Mouse (Mus musculus): ENCODE data around the gene Psmd9. TPM values are rescaled to one million over a fixed set of nuclear protein-coding genes. Genes with fewer than 3 reads are reported as not detected.

Psmd9 gene
- total RNA-seq (2021) (10 to 100 TPM; 20.5 to 29.1 TPM), polyA plus RNA-seq (2012; rRNA removed) (17.9 and 22.6 TPM in 2 replicates)
- long read RNA-seq, transcript Psmd9-201 (6 exons, 2,597 nt): major isoform, 29 of 33 reads
- long read RNA-seq, partial matches to known transcripts: 0 of 33 reads
- long read RNA-seq, other reads (novel, unspliced or antisense): 4 of 33 reads

DNA sequence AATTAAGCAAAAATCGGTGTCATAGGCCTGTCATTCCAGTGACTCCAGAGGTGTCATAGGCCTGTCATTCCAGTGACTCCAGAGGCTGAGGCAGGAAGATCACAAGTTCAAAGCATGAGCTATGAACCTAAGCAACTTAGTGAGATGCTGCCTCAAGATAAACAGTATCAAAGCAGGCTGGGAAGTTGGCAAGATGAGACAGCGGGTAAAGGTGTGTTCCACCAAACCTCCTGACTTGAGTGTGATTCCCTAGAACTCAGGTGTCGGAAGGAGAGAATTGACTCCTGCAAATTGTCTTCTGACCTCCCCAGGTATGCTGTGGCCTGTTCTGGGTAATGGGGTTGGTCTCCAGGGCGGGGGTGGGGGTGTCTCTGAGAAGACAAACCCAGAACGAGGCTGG lies at the start of gene Psmd9:
Psmd9 (plus strand) TSS at position 130 of the 400 bp plus-strand sequence.
- no peak for DNase-seq

DNA sequence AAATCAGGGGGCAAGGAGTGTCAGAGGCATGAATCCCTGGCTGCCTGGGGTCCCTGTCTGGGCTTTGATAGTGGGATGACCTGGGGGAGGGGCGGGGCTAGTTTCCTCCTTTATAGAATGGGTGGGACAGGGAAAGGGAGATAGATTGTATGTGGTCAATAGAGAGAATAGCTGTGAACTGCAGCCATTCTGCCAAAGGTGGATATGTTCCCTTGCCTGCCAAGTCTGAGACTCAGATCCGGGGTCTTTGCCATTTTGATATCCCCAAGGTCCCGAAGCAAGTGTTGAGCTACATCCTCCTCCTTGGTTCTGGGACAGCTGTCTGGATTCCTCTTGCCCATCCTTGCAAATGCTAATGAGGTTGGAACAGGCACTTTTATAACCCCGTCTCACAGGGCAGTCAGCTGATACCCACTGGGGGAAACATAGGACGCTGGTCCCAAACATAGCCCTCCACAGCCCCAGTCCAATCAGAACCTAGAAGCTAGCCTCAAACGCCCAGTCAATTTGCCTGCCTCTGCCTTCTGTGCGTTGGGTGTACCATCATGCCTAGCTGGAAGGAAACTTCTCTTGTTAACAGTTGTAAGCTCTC lies 48.5 kb upstream of the Psmd9 start:
- no peak for DNase-seq

DNA sequence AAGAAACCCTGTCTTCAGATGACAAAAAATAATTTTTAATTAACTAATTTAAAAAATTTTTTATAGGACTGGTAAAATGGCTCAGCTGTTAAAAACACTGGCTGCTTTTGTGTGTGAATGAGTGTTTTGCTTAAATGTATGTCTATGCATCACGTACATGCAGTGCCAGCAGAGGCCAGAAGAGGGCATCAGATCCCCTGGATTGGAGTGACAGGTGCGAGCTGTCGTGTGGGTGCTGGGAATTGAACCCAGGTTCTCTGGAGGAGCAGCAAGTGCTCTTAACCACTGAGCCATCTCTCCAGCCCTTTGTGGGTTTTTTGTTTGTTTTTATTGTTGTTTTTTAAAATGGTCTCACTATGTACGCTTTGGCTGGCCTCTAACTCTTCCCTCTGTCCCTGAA lies 47.0 kb upstream of the Psmd9 start:
- DNase-seq: no peak

DNA sequence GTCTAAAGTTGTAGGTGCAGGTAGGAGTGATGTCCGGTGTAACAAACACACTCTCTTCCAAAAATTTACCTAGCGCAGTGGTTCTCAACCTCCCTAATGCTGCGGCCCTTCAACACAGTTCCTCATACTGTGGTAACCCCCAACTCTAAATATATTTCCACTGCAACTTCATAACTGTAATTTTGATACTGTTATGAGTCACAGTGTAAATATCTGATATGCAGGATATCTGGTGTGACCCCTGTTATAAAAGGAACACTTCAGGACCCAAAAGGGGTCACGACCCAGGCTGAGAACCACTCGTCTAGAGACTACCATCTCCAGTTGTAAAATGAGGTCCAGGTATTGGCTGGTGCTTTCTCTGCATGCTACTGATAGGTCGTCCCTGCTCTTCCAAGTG lies 44.1 kb upstream of the Psmd9 start:
- no peak for DNase-seq

DNA sequence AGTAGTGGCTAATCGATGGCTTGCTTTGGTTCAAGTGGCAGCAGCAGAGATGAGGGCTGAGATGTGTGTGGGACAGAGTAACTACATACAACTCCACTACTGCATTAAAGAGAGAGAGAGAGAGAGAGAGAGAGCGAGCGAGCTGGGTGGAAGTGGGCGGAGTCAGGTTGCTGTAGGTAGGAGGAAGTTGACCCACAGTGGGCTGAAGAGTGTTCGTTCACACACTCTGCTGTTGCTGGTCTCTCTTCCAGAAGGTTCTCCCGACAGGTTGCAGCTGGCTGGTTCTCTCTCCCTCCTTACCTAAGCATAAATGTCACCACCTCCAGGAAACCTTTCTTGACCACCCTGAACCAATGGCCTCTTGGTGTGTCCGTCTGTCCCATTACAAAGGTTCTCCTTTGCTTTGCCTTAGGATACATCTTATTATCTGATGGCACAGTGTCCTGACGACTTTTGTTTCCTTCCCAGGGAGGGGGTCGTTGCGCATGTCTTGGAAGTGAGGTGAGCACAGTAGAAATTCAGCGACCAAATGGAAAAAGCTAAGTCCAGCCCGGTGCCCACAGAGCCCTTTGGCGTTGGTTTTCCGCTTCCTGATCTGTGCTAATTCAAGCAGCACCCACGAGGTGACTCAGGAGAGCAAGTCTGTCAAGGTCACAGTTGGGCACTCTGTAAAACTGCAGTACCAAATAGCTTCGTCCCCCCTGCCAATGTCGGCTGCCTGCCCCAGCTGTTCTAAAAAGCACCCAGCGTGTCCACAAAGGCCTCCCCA lies 43.4 kb upstream of the Psmd9 start:
- peak; percentile 71 for DNase-seq

DNA sequence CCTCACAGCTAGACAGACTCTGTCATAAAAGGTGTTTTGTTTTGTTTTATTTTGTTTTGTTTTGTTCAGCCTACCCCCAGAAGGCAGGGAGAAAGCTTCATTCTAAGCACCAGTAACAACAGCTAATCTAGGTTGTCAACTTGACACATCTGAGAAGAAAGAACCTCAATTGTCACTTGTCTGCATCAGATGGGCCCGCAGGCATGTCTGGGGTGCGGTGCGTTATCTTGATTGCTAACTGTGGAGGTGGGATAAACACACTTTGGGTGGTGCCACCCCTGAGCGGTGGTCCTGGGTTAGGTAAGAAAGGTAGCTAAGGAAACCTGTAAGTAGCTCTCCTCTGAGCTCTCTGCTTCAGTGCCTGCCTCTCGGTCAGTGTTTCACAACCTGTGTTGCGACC lies 42.2 kb upstream of the Psmd9 start:
- no peak for DNase-seq

DNA sequence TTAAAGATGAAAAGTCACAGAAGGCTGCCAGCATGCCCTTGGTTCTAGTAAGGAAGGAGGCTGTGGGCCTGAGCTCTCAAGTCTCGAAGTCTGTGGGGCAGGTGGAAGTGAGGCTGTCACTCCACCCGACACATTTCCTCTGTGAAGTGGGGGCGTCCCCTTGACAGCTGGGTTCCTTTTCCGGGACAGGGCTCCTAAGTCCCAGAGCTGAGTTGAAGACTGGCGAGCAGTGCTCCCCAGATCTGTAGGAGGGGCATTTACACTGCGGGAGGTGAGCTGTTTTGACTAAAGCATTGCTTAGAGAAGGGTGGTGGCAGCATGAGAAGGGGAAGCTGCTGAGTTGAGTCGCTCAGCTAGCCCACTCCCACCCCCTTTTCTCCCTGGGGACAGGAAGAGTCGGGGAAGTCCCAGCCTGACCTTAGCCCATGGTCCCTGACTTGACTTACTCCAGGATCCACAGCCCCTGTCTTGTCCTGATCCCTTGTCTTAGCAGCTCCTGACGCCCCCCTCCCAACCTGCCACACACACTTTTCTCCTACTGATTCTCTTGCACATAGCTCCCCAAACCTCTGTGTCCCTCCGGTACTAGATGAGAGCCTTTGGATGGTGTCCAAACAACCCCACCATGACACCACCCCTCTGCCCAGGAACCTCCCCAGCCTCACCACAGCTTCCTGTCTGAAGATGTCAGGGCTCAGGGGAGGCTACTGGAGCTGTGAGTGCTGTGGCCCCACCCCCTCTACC lies 40.6 kb upstream of the Psmd9 start:
- no peak for DNase-seq

DNA sequence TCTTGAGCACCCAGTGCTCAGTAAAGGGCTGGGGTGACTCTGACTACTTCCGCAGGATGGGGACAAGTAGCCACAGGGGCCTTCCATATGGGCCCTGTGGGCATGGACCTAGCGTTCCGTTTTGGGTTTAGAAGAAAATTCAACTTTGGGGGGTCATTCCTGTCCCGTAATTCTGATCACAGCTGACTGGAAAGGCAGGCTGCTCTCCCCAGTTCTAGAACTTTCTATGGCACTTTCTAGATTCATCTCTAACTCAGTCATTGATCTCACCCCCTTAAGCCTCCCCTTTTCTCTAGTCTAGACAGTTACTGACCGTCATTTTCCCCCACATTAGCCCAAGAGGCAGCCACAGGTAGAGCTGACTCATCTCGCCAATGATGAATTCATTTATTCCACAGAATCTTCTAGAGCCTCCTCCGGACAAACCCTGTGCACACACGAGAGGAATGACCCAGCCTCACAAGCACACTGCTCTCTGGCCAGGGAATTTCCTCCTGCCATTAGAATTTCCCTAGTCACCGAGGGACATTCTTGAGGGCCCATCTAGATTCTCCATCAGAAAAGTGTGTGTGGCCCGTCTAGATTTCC lies 39.9 kb upstream of the Psmd9 start:
- no peak for DNase-seq

DNA sequence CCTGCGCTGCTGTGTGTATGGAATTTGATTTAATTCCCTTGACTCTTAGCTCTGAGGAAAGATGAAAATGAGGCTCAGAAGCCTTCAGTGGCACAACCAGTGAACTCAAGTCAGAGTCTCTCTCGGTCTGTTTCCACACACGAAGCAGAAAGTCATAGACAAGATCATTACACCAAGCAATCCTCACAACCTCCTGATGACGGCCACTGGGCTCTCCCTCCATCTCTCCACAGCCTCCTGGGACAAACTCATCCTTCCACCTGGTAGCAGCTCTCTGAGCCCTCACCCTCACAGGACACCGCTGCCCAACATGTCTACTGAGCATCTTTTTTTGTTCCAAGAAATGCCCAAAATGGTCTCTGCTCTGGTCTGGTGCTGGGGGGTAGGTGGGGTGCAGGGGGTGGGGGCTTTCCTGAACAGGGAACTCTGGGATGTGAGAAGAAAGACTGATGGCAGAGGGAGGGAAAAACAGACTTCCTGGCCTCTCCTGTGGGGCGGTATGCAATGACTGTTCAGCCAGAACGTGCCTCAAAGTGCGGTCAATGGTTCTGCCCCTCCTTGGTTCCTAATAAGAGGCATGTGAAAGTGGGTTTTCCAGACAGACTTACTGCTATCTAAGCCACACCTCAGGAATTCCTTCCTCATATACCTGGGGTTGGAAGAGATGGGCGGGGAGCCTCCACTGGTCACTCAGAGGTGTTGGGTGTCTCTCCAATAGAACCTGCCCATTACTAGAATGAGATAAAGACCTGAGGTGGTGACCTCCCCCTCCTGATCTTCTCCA lies 39.0 kb upstream of the Psmd9 start:
- DNase-seq: no peak

DNA sequence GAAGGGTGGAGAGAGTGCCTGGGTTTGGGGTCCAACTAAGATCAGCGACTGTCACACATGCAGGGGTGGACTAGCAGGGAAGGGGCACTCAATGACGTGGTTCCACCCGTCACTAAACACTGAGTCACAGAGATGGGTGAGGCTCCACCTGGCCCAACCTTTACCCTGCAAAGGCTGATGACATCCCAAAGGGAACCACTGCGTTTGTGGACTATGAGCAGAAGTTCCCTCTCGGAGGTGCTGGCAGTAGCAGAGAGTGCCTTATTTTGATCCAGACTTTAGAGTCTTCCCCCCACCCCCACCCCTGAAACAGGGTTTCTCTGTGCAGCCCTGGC lies 38.4 kb upstream of the Psmd9 start:
- DNase-seq: no peak

DNA sequence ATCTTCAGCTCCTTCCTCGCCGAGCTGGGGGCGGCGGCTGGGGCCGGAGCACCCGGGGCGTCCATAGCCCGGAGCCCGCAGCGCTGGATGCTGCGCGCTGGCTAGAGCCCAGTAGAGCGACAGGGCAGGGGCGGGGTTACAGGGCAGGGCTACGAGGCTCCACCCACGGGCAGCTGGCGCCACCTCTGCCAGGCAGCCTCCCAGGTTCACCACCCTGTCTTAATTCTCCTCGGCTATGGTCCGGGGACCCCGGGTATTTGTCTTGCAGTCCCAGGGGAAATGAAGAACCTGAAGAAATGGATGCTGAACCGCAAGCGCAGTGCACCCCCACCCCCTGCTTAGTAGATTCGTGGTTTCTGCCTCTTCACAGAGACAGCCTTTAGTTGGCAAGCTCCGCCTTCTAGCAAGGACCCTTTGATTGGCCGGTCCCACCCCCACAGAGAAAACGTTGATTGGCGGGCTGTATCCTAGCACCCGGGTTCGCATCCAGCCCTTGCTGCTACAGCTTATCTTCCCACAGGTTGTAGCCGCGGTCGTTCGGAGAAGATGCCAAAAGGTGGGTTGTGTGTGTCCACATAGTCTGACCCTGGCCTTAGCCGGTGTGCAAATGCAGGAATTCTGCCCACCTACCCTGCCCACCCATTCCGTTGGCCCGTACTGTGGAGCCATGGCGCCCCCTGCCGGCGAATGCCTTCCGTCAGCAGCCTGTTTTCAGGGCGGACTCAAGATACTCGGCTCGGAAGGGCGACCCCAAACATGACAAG lies 36.7 kb upstream of the Psmd9 start, which contains the start of gene Rhof:
Rhof (minus strand) TSS at position 385 of the 764 bp plus-strand sequence.
- DNase-seq: peak; percentile 90

DNA sequence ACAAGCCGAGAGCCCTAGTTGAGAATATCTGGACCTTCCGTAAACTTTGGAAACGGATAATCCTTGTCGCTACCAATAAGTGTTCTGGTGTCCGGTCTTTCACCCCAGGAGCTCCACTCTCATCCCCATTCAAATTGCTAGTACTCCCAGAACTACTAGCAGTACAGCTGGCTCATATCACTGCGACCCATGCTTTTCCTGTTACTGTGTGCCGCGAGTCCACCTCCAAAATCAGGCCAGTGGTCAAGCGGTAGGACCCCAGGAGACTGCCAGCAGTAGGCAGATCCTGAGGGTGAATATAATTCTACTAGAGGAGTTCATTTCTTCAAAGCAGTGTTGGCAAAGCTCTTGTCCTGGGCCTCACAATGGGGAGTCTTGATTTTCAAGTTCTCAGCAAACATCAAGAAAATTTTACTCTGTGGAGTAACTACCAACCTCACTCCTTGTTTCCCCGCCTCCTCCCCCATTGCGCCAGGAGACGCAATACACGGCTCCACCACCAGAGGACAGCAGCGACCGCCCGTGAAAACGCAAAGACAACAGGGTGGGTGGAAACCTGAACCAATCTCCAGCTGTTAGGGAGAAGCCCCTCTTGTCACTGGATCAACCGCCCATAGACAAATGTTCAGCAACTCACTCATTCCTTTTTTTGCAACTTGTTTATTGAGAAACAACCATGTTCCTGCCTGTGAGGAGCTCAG lies 36.0 kb upstream of the Psmd9 start:
- DNase-seq: peak; percentile 91

DNA sequence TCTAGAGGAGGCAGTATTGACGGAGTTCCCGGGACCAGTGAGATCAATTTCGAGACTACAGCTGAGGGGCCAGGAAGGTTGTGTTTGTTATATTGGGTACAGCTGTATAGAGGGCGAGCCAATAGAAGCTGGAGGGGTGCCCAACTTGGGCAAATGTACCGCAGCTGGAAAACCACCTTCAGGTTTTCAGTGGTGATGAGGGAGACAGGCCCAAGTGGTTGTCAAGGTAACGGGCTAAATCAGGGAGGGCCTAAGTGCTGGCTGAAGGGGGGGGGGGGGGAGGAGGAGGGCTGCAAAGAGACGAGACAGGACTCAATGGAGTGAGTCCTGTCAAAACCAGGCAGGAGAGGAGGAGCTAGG lies 35.4 kb upstream of the Psmd9 start:
- DNase-seq: no peak

DNA sequence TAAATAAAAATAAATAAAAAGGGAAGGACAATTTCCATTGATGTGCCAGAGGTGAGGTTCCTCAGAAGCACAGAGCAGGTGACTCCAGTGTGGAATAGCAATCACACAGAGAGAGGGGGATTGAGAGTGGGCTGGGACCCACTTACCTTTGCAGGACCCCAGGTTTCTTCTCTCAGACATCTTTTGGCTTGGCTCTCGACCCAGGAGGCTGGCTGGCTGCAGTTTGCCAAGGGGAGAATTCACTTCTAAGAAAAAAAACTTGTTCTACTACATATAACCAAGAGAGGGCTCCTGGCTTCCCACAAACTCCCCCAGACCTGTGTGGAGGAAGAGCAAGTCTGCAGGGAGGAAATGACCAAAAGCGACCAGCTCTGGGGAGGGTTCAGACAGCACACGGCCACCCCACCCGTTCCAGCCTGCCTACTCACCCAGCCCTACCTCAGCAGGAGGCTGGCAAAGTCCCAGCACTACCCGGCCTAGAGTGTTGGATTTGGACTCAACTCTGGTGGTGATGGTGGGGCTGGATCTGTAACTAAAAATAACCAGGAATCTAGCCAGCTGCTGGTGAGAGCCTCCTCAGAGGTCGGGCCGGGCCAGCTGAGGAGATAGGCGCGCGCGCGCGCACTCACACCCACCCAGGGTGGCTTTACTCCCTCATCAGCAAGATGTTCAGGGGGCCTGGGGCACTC lies 34.9 kb upstream of the Psmd9 start:
- peak; percentile 75 for DNase-seq

DNA sequence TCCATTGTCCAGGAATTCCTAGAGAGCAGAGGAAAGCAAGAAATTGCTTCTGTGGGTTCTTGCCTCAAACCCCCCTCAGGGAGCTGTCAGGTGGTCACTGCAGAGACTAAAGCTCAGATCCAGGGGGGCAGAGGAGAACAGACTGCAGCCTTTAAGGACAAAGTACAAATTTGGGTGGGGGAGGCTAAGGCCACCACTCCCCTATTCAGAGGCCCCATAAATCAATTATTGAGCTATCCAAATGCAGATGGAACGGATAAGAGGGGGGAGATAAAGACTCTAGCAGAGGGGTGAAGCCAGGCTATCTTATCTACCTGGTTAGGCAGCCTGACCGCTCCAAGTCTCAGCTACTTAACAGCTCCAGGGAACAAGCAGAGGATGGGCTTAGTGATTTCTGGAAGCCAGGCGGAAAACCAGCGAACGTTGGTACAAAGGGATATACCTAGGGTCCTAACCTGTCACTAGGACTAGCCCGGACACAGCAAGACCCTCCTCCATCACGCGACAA lies 34.3 kb upstream of the Psmd9 start:
- DNase-seq: no peak

DNA sequence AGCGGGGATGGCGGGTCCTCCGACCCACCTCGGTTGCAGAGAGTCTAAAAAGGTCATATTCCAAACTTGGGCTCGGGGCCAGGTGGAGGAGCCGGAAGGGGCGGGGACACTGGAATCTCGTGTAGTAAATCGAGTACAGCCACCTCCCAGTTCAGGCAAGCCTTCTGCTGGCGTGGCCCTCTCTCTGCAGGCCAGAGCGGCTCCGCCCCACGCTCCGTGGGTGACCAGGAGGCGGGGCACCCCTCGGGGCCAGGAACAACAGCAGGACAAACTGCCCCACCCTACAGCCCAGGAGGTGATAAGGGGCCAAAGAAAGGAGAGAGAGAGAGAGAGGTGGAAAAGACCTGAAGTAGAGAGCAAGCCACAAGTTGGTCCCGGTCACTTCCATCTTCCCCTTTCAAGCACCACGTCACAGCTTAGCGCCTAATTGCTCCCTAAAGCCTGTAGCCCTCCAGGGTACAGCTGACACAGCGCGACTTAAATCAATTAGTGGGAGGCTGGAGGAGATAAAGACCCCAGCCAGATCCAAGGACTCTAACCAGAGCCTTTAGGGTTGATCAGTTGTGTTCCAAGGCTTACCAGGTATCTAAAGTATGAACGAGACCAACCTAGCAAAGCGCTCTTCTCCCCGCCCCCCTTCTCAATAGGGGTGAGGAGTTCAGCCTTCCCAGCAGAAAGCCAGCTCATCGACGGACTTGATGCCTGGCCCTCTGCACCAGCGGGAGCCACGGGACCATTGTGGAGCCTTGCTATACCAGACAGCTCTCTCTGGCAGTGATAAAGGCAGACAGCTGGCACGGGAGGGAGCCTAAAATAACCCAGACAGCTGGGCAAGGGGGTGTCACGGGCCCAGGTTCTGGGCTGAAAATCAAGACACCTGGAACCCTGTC lies 33.5 kb upstream of the Psmd9 start:
- DNase-seq: peak; percentile 98

DNA sequence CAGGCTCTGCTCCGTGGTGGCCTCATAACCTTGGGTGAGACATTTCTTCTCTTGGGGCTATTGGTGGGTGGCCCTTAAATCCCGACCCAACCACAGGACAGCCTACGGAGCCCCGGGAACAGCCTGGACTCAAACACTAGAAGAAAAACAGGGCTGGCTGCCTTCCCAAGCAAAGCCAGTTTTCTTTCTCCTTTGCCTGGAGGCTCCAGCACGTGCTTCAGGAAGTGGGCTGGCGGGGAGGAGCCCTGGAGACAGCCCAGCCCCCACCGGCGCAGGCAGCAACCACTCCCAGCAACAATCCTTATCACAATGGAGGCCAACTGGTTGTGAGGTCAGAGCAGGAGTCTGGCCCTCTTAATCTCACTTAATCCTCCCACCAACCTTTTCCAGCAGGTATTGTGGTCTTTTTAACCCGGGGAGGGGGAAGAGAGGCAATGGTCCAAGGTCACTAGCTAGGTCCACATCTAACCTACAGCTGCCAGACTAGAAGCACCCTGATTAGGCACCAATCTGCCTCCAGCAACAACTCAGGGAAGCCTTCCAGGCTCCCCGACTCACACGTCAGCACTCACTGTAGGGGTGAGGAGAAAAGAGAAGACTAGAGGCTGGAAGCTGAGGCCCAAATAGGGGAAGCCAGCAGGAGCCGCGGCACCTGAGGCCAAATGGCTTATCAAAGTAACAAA lies 32.7 kb upstream of the Psmd9 start:
- DNase-seq: peak; percentile 96

Data from adrenal gland, adult 2 months (tissue).